Mouse (Mus musculus) urinary bladder, adult 2 months (tissue): ENCODE measurements around the gene Ube2l3. TPM values are rescaled to one million over a fixed set of nuclear protein-coding genes. Genes with fewer than 3 reads are reported as not detected.
"Not testable (repeated sequence)": the region's sequence is repeated elsewhere in the genome, so short reads cannot be mapped to it uniquely, and the experiment has no call there.

ENCODE experiments used
- DNase-seq: peaks from one replicate; pipeline ENCODE4 v3.0.0; 2022; ENCODE audit warnings: low spot score
- polyA plus RNA-seq: library from polyadenylated mRNA; depleted of rRNA; stranded (reverse); fragments of >200 nt; gene quantifications from 2 replicates; pipeline ENCODE4 v1.2.3, GENCODE M21; 2012; rRNA removed

Gene Ube2l3
- polyA plus RNA-seq: 105 and 111 TPM in 2 replicates

DNA sequence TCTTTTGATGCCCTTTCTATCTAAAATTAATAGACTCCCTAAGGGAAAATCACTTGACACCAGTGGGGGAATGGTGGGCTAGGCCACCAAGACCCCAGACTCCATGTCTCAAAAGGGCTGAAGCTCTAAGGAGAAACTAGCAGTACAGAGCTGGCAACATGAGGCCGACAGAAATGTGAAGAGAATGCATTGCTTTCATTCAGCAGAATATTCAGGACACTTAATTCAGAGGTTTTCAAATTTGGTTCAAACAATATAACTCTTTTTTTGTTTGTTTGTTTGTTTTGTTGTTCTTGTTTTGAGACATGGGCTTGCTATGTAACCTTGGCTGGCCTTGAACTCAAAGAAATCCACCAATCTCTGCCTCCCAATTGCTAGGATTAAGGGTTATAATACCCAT lies at the start of gene Ube2l3:
Gene Ube2l3, minus strand, starts transcription at position 101 of the 400 bp plus-strand sequence.
- DNase-seq: no peak

DNA sequence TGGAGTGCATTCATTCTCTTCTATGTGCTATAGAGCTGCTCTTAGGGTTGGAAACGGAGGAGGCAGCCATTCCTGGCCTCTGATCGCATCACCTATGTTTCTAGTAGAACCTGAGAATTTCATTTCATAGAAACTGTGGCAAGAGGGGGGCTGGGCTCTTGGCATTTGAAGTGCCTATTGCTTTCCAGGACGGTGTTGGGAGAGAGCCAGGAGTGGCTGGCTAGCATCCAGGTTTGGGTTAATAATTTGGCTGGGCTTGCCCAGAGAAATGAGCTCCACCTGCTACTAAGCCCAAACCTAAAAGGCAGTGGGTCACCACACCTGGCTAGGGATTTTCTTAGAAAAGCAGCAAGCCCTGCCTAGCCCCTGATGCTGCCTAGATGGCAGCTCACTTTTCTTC lies 49.1 kb upstream of the Ube2l3 start:
- peak; percentile 58 for DNase-seq

DNA sequence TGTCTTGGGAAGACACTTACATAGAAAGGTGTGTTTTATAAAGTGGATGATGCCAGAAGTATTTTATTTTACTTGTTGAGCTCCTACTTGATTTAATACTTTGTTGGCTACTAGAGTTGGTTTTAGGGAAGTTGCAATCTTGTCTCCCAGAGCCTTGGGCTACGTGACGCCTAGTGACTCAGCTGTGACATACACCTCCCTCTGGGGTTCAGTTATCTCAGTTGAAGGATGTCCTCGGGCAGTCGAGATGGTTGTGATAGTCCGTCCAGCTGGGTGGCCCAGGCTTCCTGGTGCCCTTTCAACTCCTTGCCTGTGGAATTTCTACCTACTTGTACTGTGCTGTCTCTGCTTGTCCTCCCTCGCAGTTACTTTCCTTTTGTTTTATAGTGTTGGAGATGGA lies 46.7 kb upstream of the Ube2l3 start:
- no peak for DNase-seq

DNA sequence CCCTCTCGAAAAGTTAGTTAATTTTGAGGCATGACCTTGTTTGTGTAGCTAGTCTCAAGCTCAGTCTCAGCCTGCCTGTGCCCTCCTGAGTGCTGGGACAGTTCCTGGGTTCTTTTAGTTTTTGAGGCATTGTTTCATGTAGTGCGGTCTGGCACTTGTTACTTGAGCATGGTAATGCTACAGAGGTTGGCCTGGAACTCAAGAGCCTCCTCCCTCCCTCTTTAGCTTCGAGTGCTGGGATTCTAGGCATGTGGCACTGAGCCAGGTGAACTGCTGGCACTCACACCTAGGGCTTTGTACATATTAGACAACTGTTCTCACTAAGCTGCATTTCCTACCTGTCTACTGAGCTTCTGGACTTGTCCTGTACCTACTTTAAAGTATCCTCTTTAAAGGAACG lies 45.3 kb upstream of the Ube2l3 start:
- no peak for DNase-seq

DNA sequence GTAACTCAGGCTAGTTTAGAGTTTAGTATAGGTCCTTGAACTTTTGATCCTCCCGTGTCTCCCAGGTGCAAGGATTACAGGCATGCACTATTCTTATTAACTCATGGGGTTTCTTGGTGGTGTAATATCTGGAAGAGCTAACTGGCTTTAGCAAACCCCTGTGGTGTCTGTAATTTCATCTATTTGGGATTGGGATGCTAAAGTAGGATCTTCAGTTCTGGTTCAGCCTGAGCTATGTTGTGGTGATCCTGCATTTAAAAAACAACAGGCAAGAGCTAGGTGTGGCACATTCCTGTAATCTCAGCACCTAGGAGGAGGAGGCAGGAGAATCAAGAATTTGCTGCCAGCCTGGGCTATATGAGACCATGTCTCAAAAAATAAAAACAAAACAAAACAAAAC lies 42.5 kb upstream of the Ube2l3 start:
- no peak for DNase-seq

DNA sequence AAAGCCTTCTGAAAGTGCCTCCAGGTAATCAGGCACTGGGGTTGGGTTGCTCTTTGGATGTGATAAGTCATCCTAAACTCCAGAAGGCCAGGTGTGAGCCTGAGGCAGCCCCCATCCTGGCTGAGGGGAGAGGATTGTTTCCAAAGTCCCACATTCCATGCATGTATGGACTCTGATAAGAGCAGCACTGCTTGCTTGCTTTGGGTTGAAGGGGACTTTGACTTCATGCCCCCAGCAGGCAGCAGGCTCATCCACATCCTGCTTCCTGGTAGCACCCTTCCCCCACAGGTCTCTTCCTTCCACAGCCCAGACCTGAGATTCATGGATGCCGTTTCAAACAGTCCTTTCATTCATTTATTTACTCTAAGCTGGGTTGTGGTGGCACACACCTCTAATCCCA lies 41.3 kb upstream of the Ube2l3 start:
- DNase-seq: no peak

DNA sequence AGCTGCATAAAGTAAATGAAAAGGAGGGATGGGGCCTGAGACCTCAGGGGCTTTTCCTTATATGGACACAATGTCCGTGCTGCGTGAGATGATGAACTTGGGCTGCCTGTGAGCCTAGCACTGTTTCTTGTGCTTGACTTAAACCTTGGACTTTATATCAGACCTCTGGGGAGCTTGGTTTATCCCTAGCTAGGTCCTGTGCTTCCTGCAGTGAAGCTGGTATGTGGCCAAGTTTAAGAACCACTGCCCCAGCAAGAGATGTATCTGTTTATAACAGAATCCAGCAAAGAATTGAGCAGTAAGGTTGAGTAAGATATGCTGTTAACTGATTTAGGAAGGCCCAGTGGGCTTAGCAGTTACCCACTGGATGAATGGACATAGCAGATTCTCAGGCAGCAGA lies 37.0 kb upstream of the Ube2l3 start:
- DNase-seq: no peak

DNA sequence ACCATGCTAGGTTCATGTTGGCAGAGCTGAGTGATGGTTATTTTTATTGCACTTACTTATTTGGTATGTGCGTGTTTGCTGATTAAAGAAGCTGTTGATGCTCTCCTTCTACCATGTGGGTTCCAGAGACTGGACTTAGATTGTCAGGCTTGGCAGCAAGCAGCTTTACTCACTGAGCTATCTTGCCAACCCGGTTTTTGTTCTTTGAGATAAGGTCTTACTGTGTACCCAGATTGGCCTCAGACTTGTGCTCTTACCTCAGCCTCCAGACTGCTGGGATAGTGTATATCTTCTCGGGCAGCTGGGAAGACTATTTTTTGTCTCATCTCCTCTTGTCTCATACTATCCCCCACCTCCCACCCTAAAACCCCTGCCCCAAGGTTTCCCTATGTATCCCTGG lies 35.2 kb upstream of the Ube2l3 start:
- DNase-seq: no peak

DNA sequence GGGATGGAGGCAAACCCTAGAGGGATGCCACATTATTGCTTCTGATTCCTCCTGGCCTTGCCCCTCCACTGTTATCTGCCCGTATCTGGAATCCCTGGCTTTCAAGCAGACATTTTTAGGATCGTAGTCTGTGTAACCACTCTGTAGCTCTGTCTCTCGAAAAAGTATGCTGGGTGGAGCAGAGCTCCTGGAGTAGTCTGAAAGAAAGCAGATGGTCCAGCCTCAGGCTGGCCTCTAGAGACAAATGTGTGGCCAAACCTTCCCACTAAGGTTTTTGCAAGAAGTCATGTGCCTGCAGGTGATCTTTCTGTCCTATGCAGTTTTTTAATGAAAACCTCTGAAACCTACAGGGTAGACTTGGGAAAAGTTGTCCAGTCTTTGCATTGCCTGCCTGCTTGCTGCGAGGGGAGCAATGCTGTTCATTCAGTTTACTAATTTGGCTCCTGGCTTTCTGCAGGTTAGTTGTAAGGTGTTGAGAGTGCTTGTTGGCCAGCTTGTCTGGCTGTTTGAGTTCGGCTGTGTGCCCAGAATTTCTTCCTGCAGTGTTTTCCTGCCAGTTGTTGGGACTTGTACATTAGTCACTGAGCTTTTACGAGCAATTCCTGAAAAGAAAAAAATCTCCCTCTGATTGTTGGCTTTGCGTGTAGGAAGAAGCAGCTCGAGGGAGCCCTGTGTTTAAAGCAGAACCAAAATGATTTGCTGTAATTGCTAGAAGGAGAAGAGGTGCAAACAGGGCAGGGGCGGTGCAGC lies 32.6 kb upstream of the Ube2l3 start:
- DNase-seq: peak; percentile 25

DNA sequence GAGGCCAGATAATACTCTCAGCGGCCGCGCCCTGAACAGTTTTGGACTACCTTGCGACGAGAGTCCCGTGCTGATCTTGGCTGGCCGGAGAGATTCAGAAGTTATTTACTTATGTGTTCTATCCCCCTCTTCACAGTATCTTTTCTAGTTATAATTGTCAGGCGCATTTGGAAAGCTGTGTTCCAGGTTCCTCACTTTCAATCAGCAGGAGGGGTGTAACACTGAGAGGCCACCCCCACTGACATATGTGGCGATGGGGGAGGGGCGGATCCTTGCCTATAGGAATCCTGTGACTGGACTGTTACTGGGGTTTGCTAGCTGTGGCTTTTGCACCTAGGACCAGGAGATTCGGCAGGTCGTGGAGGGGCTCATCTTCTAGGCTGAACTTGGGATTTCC lies 32.0 kb upstream of the Ube2l3 start:
- DNase-seq: peak; percentile 22

DNA sequence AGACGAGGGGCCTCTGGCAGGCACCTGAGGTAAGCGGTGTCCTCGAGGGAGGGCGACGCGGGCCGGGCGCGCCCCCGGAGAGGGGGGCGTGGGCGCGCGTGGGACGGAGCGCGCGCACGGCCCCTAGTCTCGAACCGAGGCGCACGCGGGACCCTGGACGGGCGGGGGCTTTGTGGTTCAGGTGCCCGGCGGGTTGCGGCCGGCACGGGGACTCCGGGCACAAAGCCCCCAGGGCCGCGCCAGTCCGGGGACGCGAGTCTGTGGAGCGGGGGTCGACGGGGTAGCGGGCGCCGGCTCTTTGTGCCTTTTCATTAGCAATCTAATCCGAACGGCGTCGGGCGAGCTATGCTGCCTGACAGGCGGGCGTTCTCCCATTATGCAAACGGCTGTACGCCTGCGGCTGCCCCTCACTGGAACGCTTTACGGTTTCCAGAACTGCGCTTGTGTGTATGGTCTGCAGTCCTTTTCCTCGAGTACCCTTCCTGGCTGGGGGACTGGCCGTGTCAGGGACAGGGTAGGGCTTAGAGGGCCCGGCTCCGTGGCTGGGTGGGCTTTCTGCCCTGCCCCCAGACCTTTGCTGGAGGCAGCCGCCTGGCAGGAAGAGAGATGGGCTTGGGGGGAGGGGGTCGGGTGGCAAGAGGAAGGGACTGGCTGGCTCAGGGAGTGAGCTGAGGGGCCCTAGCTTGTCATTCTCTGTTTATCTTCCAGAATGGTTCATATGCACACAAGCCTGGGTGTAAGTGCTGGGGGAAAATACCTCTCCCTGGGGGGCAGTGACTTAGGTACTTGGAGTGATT lies 31.5 kb upstream of the Ube2l3 start:
- DNase-seq: peak; percentile 31

DNA sequence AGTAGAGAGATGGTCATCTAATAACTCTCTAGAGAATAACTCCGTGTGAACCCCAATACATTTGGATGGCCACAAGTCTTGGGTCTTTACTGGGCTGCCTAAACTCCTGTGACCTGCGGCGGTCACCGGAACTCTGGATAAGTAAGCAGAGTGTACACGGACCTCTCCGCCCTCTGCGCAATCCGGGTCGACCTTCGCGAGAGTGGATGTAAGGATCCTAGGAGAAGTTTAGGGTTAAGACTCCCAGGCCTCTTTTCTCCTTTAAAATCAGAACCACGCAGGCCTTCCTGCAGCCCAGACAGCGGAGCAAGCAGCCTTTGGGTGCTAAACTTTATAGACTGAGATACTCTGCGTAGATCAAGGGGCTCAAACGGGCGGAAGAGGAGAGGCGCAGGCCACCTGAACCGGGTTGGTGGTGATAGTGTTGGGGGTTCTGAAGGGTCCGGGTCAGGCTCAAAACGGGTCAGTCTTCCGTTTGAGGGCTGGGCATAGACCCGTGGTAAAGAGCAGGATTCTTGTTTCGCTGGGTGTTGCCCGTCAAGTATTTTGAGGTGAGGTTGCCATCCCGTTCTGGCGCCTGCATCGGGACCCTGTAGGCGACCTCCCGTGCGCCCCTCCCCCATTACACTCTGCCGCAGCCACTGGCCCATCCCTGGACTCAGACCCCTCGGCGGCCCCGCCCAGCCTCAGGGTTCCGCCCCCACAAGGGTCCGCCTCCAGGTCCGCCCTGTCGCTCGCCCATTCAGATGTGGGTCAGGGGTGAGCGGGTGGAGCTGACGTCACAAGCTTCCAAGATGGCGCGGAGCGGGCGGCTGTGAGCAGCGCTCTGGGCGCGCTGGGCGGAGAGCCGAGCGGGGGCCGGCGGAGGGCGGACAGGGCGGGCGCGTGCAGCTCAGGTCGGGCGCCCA lies 30.6 kb upstream of the Ube2l3 start, which contains the start of gene Hic2:
Gene Hic2, plus strand, starts transcription at position 779 of the 908 bp plus-strand sequence.
- DNase-seq: peak; percentile 91

DNA sequence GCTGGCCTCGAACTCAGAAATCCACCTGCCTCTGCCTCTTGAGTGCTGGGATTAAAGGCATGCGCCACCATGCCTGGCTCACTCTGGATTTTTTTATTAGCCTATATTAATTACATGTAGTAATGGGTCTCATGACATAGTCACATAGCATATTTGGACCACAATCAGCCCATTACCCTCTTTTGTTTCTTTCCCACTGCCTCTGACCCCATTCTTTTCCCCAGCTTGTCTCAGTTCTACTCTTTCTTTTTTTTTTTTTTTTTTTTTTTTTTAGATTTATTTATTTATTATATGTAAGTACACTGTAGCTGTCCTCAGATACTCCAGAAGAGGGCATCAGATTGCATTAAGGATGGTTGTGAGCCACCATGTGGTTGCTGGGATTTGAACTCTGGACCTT lies 29.1 kb upstream of the Ube2l3 start:
- DNase-seq: not testable (repeated sequence)

DNA sequence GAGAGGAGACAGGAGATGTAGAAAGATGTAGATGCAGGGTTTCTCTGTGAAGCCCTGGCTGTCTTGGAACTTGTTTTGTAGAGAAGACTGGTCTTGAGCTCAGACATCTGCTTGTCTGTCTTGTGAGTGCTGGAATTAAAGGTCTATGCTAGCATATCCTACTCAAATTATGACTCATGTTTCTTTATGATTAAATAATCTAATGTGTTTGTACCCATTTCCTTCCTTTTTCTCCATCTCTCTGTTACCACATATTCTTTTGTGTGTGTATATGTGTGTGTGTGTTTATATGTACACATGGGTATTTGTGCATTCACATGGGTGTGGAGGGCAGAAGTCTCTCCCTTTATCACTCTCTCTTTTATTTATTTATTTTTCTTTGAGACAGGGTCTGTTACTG lies 24.0 kb upstream of the Ube2l3 start:
- no peak for DNase-seq

DNA sequence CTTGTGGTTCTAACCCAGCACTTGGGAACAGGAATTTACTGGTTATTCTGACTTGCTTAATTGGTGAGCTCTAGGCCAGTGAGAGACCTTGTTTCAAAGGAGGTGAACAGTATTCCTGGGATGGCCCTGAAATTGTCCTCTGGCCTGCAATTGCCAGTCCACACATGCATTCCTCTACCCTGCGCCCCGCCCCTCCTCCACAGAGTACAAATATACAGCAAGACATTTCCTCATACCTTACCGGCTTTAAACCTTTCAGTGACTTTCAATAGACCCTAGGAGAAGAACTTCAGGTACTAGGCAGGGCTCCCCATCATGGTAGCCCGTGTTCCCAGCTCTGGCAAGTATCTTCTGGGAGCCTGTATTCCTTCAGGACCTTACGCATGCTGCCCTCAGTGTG lies 23.1 kb upstream of the Ube2l3 start:
- DNase-seq: peak; percentile 23

DNA sequence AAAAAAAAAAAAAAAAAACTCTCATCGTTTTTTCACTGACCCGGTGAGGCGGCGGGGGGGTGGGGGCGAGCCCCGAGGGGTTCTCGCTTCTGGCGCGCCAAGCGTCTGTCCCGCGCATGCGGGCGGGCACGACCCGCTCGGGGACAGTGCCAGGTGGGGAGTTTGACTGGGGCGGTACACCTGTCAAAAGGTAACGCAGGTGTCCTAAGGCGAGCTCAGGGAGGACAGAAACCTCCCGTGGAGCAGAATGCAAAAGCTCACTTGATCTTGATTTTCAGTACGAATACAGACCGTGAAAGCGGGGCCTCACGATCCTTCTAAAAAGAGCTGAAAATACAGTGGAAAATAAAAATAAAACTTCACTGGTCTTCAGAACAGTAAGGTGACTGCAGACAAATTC lies 19.7 kb upstream of the Ube2l3 start:
- peak; percentile 100 for DNase-seq

DNA sequence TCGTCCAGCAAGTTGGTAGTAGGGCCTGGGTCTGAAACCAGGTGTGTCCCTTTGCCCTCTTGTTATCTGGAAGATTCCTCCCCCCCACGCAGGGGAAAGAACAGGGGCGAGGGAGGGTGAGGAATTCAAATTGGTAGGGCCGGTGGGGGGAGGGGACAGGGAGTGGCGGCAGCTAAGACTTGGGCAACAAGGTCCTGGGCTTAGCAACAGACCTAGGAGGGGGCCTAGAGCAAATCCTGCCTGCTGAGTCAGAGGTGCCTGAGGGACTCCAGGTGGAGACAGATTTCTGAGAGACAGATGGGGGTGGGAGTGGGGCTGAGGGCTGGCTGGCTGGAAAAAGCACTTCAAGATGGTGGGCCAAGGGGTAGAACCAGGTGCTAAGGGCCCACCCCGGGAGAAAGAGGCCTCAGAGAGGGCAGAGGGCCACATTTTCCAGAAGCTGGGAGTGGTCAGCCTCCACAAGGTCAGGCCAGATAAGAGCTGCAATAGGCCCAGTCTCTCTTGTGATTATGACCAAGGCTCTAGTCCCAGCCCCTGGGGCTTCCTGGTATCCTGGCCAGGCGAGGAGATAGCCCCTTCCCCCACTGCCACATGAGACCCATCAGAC lies 17.8 kb upstream of the Ube2l3 start:
- DNase-seq: no peak

DNA sequence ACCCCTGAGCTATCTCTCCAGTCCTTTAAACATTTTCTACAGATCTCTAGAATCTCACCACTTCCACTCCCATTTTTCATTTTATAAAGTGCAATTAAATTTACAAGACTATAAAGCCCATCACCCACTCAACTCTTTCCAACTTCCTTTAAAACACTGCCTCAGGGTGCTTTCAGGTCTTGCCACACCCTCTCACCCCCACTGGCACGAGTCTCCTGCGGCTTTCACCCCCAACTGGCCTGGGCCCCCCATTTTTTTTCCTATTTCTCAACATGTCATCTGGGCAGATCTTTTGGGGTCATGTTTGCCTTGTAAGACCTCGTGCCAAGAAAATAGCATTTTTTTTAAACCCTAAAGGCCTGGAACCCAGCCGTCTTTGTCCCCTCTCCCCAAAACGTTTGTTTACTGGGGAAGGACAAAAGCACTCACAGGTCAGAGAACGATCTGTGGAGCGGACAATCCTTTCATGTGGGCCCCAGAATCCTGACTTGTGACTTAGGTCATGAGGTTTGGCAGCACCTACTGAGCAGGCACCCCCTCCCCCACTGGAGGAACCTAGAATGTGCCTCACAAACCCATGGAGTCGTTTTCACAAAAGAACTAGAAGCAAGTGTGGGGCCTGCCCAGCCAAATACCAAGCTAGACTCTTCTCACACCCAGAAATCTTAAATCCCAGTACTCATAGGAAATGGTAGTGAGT lies 14.6 kb upstream of the Ube2l3 start:
- no peak for DNase-seq

DNA sequence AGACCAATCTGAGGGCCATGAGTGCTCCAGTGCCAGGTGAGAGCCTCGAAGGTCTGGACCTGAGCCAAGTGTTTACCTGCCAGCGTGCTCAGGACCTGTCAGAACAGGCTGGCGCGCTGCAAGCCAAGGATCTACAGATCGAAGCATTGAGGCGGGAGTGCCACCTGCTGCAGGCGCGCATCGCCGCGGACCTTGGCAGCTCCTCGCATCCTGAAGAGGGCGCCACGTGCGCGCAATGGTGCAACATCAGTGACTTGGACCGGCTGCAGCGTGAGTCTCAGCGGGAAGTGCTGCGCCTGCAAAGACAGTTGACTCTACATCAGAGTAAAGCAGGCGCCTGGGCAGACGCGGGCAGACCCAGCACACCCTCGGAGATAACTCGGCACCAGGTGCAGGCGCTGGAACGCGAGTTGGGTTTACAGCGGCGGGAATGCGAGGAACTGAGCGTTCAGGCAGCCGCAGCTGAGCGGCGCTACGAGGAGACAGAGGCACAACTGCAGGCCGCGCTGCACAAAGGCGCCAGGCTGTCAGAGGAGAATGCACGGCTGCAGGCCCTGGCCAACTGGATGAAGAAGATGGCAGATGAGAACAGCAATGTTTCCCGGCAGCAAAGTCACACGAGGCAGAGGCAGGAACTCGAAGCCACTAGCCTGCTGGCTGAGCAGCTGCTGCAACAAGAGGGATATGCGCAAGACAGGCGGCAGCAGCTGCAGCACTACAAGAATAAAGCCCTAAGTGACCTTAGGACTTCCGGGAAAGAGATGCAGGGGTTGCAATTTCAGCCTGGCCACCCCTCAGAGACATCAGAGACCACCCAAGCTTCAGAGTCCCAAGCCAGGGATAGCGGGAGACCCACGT lies 7.8 kb upstream of the Ube2l3 start:
- DNase-seq: peak; percentile 88

DNA sequence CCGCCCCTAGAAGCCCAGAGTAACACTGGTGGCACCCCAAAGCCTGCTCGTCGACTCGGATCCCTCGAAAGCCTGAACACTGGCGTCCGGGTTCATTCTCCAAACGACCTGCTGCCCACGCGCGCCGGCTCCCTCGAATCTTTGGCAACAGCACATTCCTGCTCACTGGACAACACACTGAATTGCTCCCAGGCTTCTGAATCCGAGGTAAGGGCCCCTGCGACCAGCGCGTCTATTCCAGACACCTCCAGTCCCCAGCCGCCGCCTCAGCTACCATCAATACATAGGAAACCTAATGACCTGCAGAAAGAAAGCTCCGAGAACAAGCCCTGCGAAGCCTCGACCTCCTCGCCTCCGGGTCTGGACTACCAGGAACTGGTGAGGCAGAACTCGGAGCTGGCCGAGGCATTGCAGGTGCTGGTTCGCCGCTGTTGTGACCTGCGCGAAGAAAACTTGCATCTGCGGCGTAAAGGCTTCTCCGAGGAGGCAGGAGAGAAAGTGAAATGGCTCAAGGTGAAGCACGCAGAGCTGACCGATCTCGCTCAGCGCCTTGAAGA lies 7.0 kb upstream of the Ube2l3 start:
- DNase-seq: no peak
